Mouse (Mus musculus): ENCODE measurements around the gene Tm4sf1. TPM values are rescaled to one million over a fixed set of nuclear protein-coding genes. Genes with fewer than 3 reads are reported as not detected.

The Tm4sf1 gene
- polyA plus RNA-seq, 1 experiment: not detected

DNA sequence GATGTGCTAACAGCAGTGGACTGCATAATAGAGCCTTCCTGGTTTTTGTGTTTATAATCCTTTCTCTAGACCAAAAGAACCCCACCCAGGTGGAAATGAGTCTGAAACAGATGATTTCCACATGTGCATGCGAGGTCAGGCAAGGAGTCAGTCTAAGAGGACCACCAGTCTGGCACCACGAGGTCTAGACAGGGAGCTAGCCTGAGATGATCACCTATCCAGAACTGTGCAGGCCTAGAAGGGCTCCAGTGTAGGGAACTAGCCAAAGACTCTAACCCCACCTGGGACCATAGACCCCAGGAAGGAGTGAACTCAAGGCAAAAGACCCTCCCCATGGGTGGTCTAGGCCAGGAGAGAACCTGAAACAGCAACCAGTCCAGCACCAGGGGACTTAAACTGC, 48.7 kb downstream of the Tm4sf1 start:
- no peaks in the 10 kb centered on the region for H3K27me3 ChIP-seq (replicated peaks)
- no peak for TF ChIP-seq FLI1 (IDR thresholded peaks at IDR 0.05; ENCODE audit: low read length)
- no peak overlapping the region for H3K4me3 ChIP-seq (replicated peaks)
- H3K9me3 ChIP-seq: peaks cover 12% of the 10 kb centered on the region; the same call in 1 of the 2 replicates
- H3K4me1 ChIP-seq: no peaks in the 10 kb centered on the region
- H3K36me3 ChIP-seq (replicated peaks; ENCODE audit: low read length): no peaks in the 10 kb centered on the region

DNA sequence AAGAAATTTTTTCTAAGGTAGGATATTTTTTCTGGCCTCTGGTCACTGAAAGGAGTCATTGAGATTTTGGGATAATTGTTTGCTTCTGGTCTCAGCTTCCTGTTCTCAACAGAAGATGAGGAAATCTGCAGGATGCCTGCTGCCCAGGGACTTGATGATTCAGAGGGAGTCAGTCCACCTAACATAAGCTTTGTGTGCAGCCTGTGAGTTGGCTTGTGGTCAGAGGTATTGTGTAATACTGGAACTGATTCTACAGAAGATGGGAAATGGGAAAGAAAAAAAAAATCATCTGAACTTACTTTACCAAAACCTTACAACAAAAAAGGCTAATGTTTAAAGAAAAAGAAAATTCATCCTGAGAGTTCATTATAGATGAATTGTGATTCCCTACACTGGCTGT, 49.2 kb downstream of the Tm4sf1 start:
- Histone ChIP-seq H3K27me3 (replicated peaks) (no peaks in the 10 kb centered on the region), H3K4me3 (replicated peaks) (no peak overlapping the region), H3K36me3 (replicated peaks; ENCODE audit: low read length) (no peaks in the 10 kb centered on the region), H3K9me3 (peaks cover 13% of the 10 kb centered on the region; the same call in 1 of the 2 replicates), H3K4me1 (no peaks in the 10 kb centered on the region)
- TF ChIP-seq GATA1 (IDR thresholded peaks at IDR 0.05; ENCODE audit: borderline replicate concordance, low read length) (no peak), FLI1 (IDR thresholded peaks at IDR 0.05; ENCODE audit: low read length) (no peak)

DNA sequence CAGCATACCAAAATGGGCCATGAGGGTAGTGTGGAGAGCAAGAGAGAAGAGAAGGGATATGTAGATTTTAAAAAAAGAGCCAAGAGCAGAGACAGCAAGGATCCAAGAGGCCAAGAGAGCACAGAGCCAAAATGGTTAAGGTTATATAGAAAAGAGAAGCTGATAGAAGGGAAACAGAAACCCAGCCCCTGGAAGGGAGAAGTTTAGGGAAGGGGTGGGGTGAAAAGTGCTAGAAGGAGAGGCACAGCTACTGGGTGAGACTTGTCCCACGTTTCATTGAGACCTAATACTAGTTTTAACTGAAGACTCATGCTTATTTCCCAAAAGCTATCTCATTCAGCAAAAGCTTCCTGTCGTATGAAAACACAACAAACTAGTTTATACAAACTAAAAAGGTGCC, 56.5 kb downstream of the Tm4sf1 start:
- Histone ChIP-seq H3K36me3 (replicated peaks; ENCODE audit: low read length) (no peaks in the 10 kb centered on the region), H3K4me3 (replicated peaks) (no peak overlapping the region), H3K4me1 (no peaks in the 10 kb centered on the region), H3K9me3 (peaks cover 4% of the 10 kb centered on the region; the same call in 1 of the 2 replicates), H3K27me3 (replicated peaks) (no peaks in the 10 kb centered on the region)
- TF ChIP-seq FLI1 (IDR thresholded peaks at IDR 0.05; ENCODE audit: low read length) (no peak), GATA1 (IDR thresholded peaks at IDR 0.05; ENCODE audit: borderline replicate concordance, low read length) (no peak)

Other genes with a start within 250 kb of the Tm4sf1 start
- not detected in 2 replicates for gene Tm4sf4, start 123.3 kb upstream of the Tm4sf1 start, polyA plus RNA-seq (2012; ENCODE audit: insufficient read depth, low replicate concordance)